Mouse (Mus musculus) heart, adult 9 months (tissue): ENCODE data around the gene Ccdc28a.

ENCODE experiments used
- DNase-seq, 2 experiments: peaks; one replicate each; pipeline ENCODE4 v3.0.0; 2022; ENCODE audit warnings: low spot score in 2 of 2

The Ccdc28a gene

DNA sequence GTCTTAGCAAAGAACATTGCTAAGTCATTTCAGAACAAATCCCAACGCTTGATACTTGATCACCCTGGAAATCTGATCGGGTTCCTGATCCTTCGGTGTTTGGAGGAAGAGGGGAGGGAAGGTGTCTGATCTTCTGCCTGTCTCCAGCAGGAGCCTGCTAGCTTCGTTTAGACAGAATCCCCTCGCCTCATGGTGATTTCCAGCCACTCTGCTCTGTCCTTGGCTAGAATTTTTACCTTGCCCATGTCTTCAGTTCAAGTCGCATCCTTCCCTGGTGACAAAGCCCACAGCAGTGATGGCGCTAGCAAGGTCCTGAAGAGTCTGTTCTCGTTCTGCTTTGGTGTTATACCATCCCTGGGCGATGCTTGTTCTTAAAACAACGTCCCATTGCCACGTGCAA, 40.6 kb downstream of the Ccdc28a start:
- no peak for DNase-seq

DNA sequence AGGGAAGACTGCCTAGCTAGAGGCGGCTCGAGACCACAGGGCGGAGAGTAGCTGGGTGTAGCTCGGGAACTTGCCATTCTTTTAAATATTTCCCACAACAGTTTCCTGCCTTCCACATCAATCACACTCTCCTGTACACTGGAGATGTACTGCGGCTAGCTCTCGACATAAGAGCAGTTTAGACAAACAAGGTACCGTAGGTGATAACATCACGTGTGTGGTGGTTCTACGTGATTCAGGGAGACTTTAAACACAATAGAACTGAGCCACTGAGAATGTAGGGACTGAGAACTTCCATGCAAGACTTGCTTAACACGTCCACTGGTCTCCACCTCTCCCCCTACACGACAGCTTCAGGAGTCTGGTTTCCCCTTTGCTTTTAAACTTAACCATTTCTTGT, 41.6 kb downstream of the Ccdc28a start:
- DNase-seq = no peak

GRCm38 (mm10) chr10:18191706-18192105, 43.1 kb downstream of the Ccdc28a start:
- DNase-seq = no peak

DNA sequence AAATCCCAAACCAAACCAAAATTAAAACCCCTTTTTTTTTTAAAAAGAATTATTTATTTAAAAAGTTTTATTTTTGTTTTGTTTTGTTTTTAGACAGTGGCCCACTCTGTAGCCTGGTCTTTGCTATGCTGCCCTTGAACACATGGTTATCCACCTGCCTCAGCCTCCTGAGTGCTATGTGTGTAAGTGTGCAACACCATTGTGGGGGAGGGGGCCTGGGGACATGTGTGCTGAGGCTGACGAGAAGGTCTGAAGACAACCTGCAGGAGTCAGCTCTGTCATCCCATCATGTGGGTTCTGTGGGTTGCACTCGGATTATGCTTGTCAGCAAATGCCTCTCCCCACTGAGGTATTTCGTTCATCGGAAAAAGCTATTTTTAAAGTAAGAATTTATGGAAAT, 45.3 kb downstream of the Ccdc28a start:
- DNase-seq = no peak

DNA sequence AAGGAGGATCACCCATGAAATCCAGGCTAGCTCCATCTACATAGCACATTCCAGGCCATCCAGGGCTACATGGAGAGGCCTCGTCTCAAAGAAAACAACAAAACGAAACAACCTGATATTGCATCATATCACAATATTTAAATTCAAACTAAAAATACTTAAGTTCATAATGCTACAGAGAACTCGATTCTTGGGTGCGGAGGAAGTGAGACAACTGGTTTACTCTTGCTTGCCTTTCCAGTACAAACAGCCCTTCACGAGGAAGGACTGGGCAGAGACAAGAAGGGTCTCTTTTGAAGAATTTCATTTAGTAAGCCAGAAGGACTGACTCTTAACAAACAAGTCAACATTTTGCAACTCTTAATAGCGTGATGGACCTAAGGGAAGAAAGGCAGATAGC, 46.2 kb downstream of the Ccdc28a start:
- DNase-seq = no peak

GRCm38 (mm10) chr10:18182246-18182645, 52.6 kb downstream of the Ccdc28a start:
- DNase-seq = peak; percentile 5 to 48

- no peak for DNase-seq
Measured at GRCm38 (mm10) chr10:18177304-18177703, 57.5 kb downstream of the Ccdc28a start.

DNA sequence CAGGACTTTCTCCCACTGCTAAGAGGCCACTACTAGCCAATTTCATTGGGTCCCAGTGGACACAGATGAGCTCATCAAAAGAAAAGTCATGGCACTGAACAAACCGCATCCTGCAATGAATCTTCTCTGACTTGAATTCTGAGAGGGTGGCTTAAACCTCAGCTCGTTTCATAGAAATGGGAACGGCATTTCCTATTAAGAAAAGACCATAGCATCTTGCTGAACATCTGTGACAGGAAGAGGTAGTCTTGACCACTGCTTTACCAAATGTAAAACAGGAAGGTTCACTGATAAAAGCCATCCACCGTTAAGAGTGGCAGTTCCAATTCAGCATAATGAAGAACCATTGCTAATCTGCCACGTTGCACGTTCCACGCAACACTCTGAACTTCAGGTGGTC, 58.1 kb downstream of the Ccdc28a start:
- DNase-seq = no peak

- no peak for DNase-seq
Measured at GRCm38 (mm10) chr10:18175087-18175486, 59.7 kb downstream of the Ccdc28a start.
